In genomic region chr10:127642772-127643552, GRCm38 (mm10) we compare ENCODE assay signal across 7 mouse cellular contexts. TPM values are rescaled to one million over a fixed set of nuclear protein-coding genes. Genes with fewer than 3 reads are reported as not detected.
DNase-seq lines count a peak whose midpoint lies in the region; ATAC-seq lines count a peak whose summit lies in the region.

Gene Stat6, plus strand, starts transcription at chr10:127642986.

- peak within 1 kb of the TSS; percentile 56 for H3K4me2 ChIP-seq in forebrain, embryonic 12.5 days

- peak within 1 kb of the TSS; percentile 42 for H3K27ac ChIP-seq in forebrain, embryonic 12.5 days

- H3K9ac ChIP-seq in forebrain, embryonic 12.5 days = peak within 1 kb of the TSS; percentile 40; the same call in 1 of the 2 replicates

- DNase-seq in MN1 (ENCODE audit: low spot score) = peak; percentile 39
- peak; percentile 72 for DNase-seq in brain, adult 2 months (ENCODE audit: low read depth, low spot score)
- DNase-seq in heart, postnatal 25 days (ENCODE audit: low spot score) = peak; percentile 78
- DNase-seq in large intestine, adult 2 months (ENCODE audit: low read depth, low spot score) = no peak
- peak; percentile 87 to 90 for DNase-seq in lung, postnatal 4 days
- peak; percentile 80 for DNase-seq in skeletal muscle tissue, adult 2 months (ENCODE audit: low read depth, low spot score)

- H3K27me3 ChIP-seq in forebrain, embryonic 12.5 days = peaks cover 50% of the 10 kb centered on the region

- intact Hi-C loops in heart, postnatal 25 days (cut with DNase I) = loop anchor here (5.0 kb wide), 2 partner anchors 94 to 294 kb away; partner anchors contain the start of gene Zbtb39

- H3K4me1 ChIP-seq in forebrain, embryonic 12.5 days = peaks cover 22% of the 10 kb centered on the region

- H3K4me3 ChIP-seq in forebrain, embryonic 12.5 days (replicated peaks) = peak within 1 kb of the TSS; percentile 35

- H3K9me3 ChIP-seq in forebrain, embryonic 12.5 days = no peaks in the 10 kb centered on the region

- no peaks in the 10 kb centered on the region for H3K36me3 ChIP-seq in forebrain, embryonic 12.5 days (replicated peaks)

- no peak; the same call in 1 of the 2 replicates for ATAC-seq in forebrain, embryonic 12.5 days (ENCODE audit: low FRiP score)

- 5% methylated on average over 37 of the region's 37 CpGs for WGBS in forebrain, embryonic 12.5 days
- WGBS in large intestine, adult 2 months = under 1% methylated on average over 37 of the region's 37 CpGs

RNA-seq across cellular contexts. Expression of gene Stat6, which starts in this region (rescaled TPM):
- 4.5 and 5.4 TPM in 2 replicates for polyA plus RNA-seq in forebrain, embryonic 12.5 days (2016; fragmentation: Nextera tagmentation; extraction: Ambion mirVana)
- total RNA-seq in heart, postnatal 25 days (2021) = 10 to 100 TPM; 45.3 to 47.6 TPM
- polyA plus RNA-seq in large intestine, adult 2 months (2012; rRNA removed) = 67.5 and 122 TPM in 2 replicates

Comparison
In these comparisons a context has a peak if more than half of its experiments do, and no peak if none do; other contexts are left out.
1. RNA of gene Stat6 (polyA plus RNA-seq): 67.5 to 122 TPM in large intestine, adult 2 months; 4.5 to 5.4 TPM in forebrain, embryonic 12.5 days; every median in the first group is over 10 times any median in the second.